Mouse (Mus musculus) bone marrow macrophage, adult 2 months (primary cell): ENCODE measurements around the gene Efcab11.

ENCODE experiments used
- CTCF ChIP-seq: IDR thresholded peaks from 2 replicates; pipeline ENCODE4 v1.5.1; 2012; ENCODE audit warnings: low read depth, mild to moderate bottlenecking, low read length, moderate library complexity
- POLR2A ChIP-seq: IDR thresholded peaks from 2 replicates; pipeline ENCODE4 v1.6.1; 2012; ENCODE audit warnings: mild to moderate bottlenecking, low read depth, low read length, borderline replicate concordance

DNA sequence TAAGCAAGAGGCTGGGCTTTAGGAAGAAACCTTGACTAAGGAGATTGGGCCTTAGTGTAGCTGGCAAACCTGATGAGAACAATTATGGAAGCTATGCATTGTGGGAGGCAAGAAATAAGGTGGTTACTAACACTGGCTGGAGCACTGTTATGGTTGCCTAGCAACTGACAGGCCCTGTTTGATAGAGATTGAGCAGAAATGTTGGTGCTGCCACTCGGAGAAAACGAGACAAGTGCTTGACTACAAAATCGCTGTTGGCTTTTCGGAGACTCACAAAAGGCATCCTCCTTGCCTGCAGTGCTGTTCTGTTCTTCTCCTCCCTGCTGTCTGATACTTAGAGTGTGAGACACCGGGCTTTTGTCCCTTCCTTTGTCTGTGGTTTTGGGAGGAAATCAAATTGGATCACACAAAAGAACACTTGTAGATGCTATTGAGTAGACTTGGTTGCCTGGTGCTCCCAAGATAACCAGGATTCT is 38.9 kb upstream of the Efcab11 start:
- TF ChIP-seq CTCF: no peak
- TF ChIP-seq POLR2A: no peak
